Mouse (Mus musculus) cortical plate, adult 2 months (tissue): Measurements from ENCODE around the gene Kansl1l.

Source experiments
- CTCF ChIP-seq: fragments of 200-500 bp; IDR thresholded peaks from 2 replicates; pipeline ENCODE4 v1.5.1; 2011; ENCODE audit warnings: mild to moderate bottlenecking, control low read depth, low read length; ENCODE audit not compliant: insufficient read depth; ENCODE audit errors: extremely low read depth
- POLR2A ChIP-seq: fragments of 200-500 bp; IDR thresholded peaks from 2 replicates; pipeline ENCODE4 v1.6.1; 2011; ENCODE audit warnings: mild to moderate bottlenecking, low read length, control low read depth; ENCODE audit not compliant: insufficient read depth; ENCODE audit errors: extremely low read depth

GRCm38 (mm10) chr1:66691772-66692171, 125.6 kb downstream of the Kansl1l start:
- TF ChIP-seq POLR2A (no peak), CTCF (no peak)
